Mouse (Mus musculus) forebrain, embryonic 14.5 days (tissue): ENCODE measurements at regions not wholly inside any gene's neighbourhood (a gene's known extent, or its start where the extent isn't known, plus 50 kb on each side); places are given as distances from the start of the nearest gene placed in this dataset.

Experiments used
- ATAC-seq: fragments of 200-750 bp; cut with Nextera tagmentation; 2 replicates; pipeline ENCODE4 v1.8.0; 2017; ENCODE audit warnings: mild to moderate bottlenecking, moderate library complexity
- DNase-seq: peaks from one replicate; pipeline ENCODE4 v3.0.0-alpha.2; 2015; ENCODE audit warnings: low spot score
- H3K27ac ChIP-seq: fragments of 300-500 bp; sonication (generic); 2 replicates; pipeline ENCODE4 v1.5.1; 2014; ENCODE audit warnings: low read depth, mild to moderate bottlenecking, control low read depth, low read length, moderate library complexity
- H3K27me3 ChIP-seq: fragments of 300-500 bp; sonication (generic); replicated peaks from 2 replicates; pipeline ENCODE4 v1.6.1; 2014; ENCODE audit warnings: low read length, control low read depth, mixed read lengths; ENCODE audit not compliant: control insufficient read depth, insufficient read depth
- H3K36me3 ChIP-seq: fragments of 300-500 bp; sonication (generic); 2 replicates; pipeline ENCODE4 v1.6.1; 2014; ENCODE audit warnings: low read length, control low read depth; ENCODE audit not compliant: control insufficient read depth, insufficient read depth
- H3K4me1 ChIP-seq: fragments of 300-500 bp; sonication (generic); 2 replicates; pipeline ENCODE4 v1.6.1; 2014; ENCODE audit warnings: antibody characterized with exemption, low read length, control low read depth; ENCODE audit not compliant: control insufficient read depth, insufficient read depth
- H3K4me2 ChIP-seq: fragments of 300-500 bp; sonication (generic); 2 replicates; pipeline ENCODE4 v1.6.1; 2014; ENCODE audit warnings: mild to moderate bottlenecking, control low read depth, low read length
- H3K4me3 ChIP-seq: fragments of 300-500 bp; sonication (generic); 2 replicates; pipeline ENCODE4 v1.5.1; 2014; ENCODE audit warnings: low read depth, low read length, control low read depth
- H3K9ac ChIP-seq: fragments of 300-500 bp; sonication (generic); 2 replicates; pipeline ENCODE4 v1.6.1; 2014; ENCODE audit warnings: mild to moderate bottlenecking, low read length, control low read depth, moderate library complexity
- H3K9me3 ChIP-seq: fragments of 300-500 bp; sonication (generic); replicated peaks from 2 replicates; pipeline ENCODE4 v1.6.1; 2016; ENCODE audit warnings: low read length, control low read depth, mixed read lengths; ENCODE audit not compliant: control insufficient read depth
- WGBS: fragments of 180-500 bp; shearing (Covaris S2); extraction: QIAGEN DNeasy Blood & Tissue Kit; methylation state at CpG from one replicate; pipeline ENCODE4 v1.1.7; 2014; 5-methylcytosine and 5-hydroxymethylcytosine counted together

DNA sequence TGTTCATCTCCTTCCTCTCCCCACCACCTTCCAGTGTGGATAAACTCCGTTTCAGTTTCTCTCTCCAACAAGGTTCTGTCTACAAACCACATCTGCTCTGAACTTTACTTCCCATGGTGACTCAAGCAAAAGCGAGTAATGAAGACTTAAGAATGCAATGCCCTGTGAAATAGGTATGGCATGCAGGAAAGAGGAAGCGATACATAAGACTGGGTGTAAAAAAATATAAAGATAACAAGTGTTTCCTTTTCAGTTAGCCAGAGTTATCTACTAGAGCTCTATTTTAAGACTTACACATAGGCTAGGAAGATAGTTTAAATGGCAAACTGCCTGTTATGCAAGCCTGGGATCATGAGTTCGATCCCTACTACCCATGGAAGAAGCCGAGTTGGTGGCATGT is 65.3 kb upstream of the Gls start:
- H3K27me3 ChIP-seq, result no peaks in the 10 kb centered on the region
- H3K9ac ChIP-seq, result no peak overlapping the region
- 83% methylated on average over 5 of the region's 5 CpGs for WGBS
- no peak for DNase-seq
- H3K4me3 ChIP-seq, result no peak overlapping the region
- no peak overlapping the region for H3K4me2 ChIP-seq
- H3K9me3 ChIP-seq, result no peaks in the 10 kb centered on the region
- H3K36me3 ChIP-seq, result no peaks in the 10 kb centered on the region
- H3K4me1 ChIP-seq, result no peaks in the 10 kb centered on the region
- no peak for ATAC-seq
- H3K27ac ChIP-seq, result no peak overlapping the region

DNA sequence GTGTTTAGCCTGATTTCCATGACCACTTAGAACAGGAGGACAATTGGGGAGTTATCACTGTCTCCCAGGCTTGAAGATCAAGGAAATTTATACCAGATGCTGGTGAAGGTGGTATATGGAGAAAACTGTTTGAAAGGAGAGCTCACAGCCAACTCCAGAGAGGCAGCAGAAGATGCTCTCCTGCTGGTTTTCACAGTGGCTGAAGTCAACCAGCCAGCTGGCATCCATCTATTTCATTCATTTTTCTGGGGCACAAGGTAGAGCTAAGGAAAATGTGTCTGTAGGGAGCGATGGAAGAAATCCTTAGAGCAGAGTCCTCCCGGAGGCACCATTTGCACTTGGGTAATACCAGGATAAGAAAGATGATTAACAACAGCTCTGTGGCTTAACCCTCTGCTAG is 63.1 kb upstream of the Gls start:
- Histone ChIP-seq H3K4me2 (no peak overlapping the region), H3K9me3 (no peaks in the 10 kb centered on the region), H3K4me3 (no peak overlapping the region), H3K27ac (no peak overlapping the region), H3K4me1 (no peaks in the 10 kb centered on the region), H3K27me3 (no peaks in the 10 kb centered on the region), H3K36me3 (no peaks in the 10 kb centered on the region), H3K9ac (no peak overlapping the region)
- no peak for ATAC-seq
- no peak for DNase-seq
- 78% methylated on average over 2 of the region's 2 CpGs for WGBS

DNA sequence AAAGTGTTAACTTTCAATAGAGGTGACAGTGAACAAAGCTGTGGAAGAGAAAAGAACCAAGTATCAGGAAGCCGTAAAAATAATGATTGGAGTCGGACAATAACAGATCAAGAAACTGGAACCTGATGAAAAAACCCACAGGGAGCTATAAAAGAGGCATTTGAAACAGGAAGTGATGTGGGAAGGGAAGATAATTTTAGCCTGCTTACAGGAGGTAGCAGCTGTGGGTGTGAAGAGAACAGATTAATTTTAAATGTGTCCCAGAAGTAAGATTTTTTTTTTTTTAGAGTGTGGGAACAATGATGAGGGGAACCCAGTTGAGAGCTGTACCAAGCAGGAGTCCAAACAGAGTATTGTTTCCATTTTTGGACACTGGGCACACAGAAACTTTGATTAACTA is 61.5 kb upstream of the Gls start:
- Histone ChIP-seq H3K4me2 (no peak overlapping the region), H3K4me3 (no peak overlapping the region), H3K9ac (no peak overlapping the region), H3K27me3 (no peaks in the 10 kb centered on the region), H3K4me1 (no peaks in the 10 kb centered on the region), H3K27ac (no peak overlapping the region), H3K9me3 (no peaks in the 10 kb centered on the region), H3K36me3 (no peaks in the 10 kb centered on the region)
- no peak for DNase-seq
- WGBS, result 85% methylated on average over 2 of the region's 2 CpGs
- ATAC-seq, result no peak

DNA sequence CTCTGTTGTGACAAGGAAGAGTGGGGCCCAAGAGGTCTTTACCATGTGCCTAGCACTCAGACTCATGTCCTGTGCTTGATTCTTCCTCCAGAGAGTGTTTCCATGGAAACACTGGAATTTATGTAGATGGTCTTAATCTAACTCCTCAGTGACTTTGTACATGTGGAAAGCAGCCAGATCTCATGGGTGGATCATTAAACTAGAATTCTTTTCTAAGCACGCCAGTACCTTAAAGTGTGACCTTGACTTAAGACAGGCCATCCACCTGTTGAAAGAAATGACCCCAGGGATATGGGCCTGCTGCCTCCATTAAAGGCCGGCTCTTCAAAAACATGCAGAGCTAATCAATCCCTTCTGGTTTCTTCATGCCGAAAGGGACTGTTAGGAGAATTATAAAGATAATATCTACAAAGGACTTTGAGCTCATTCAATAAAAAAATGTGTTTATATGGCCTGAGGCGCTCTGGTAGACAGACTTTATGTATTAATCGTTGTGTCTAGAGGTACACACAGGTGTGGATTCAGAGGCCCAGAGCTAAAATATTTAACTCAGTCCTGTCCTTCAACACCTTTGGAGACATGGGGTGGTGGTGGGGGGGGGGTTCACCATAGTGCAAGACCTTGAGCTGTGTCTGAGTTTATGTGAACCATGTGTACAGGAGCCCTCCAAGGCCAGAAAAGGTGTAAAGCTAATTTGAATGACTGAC is 60.5 kb upstream of the Gls start:
- Histone ChIP-seq H3K27me3 (no peaks in the 10 kb centered on the region), H3K4me3 (no peak overlapping the region), H3K4me2 (no peak overlapping the region), H3K9me3 (no peaks in the 10 kb centered on the region), H3K4me1 (no peaks in the 10 kb centered on the region), H3K27ac (no peak overlapping the region), H3K9ac (no peak overlapping the region), H3K36me3 (no peaks in the 10 kb centered on the region)
- DNase-seq (no peak), ATAC-seq (no peak)
- 91% methylated on average over 5 of the region's 5 CpGs for WGBS
